Mouse (Mus musculus): ENCODE measurements around the gene Rnpep. TPM values are rescaled to one million over a fixed set of nuclear protein-coding genes. Genes with fewer than 3 reads are reported as not detected.

Rnpep gene
- total and polyA plus RNA-seq, 3 experiments, result 0.03 to 1.4 TPM; not detected in 1

GRCm38 (mm10) chr1:135282536-135283286 is 1.2 kb downstream of the Rnpep start:
- no peaks in the 10 kb centered on the region for H3K36me3 ChIP-seq (replicated peaks)
- H3K9me3 ChIP-seq (replicated peaks), result peaks cover 3% of the 10 kb centered on the region; the same call in 1 of the 2 replicates
- ATAC-seq (ENCODE audit: extremely low read depth, insufficient number of reproducible peaks, low FRiP score, poor library complexity, severe bottlenecking) (no peak), DNase-seq (ENCODE audit: low spot score) (no peak)
- H3K4me1 ChIP-seq (ENCODE audit: insufficient read depth, low read depth, low read length), result peaks cover 8% of the 10 kb centered on the region; the same call in 1 of the 2 replicates
- H3K4me3 ChIP-seq (ENCODE audit: low read depth, low read length), result no peak overlapping the region
- no peak for TF ChIP-seq TAL1 (conservative IDR thresholded peaks at IDR 0.05; ENCODE audit: low read depth, low read length)
- no peak for TF ChIP-seq POLR2AphosphoS5 (IDR thresholded peaks at IDR 0.05; ENCODE audit: insufficient replicate concordance, low read depth, low read length)
- no peak for TF ChIP-seq GATA1 (IDR thresholded peaks at IDR 0.05; ENCODE audit: borderline replicate concordance, low read length)
- no peak for TF ChIP-seq CTCF (IDR thresholded peaks at IDR 0.05; ENCODE audit: low read depth, low read length)
- TF ChIP-seq GATA2 (IDR thresholded peaks at IDR 0.05; ENCODE audit: borderline replicate concordance, low read depth, low read length), result no peak
- H3K27me3 ChIP-seq (ENCODE audit: insufficient read depth, low read length), result peaks cover 28% of the 10 kb centered on the region

DNA sequence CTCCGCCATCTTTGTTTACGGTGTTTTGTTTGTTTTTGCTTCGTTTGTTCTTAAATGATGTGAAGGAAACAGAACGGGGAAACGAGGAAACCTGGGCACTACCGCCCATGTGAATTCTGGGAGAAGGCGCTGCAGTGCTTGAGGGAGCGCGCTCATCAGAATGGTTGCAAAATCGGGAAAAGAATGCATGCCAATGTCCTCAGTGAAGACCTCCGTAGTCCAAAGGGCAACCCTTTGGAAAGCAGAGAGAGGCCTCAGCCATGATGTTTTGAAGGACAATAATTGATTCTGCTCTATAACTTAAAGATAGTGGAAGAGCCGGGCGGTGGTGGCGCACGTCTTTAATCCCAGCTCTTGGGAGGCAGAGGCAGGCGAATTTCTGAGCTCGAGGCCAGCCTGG is 2.0 kb downstream of the Rnpep start:
- no peak for ATAC-seq (ENCODE audit: extremely low read depth, insufficient number of reproducible peaks, low FRiP score, poor library complexity, severe bottlenecking)

GRCm38 (mm10) chr1:135280646-135281045 is 3.2 kb downstream of the Rnpep start:
- Histone ChIP-seq H3K9me3 (replicated peaks) (peaks cover 3% of the 10 kb centered on the region; the same call in 1 of the 2 replicates), H3K27me3 (ENCODE audit: insufficient read depth, low read length) (peaks cover 23% of the 10 kb centered on the region), H3K4me1 (ENCODE audit: insufficient read depth, low read depth, low read length) (peaks cover 8% of the 10 kb centered on the region; the same call in 1 of the 2 replicates), H3K36me3 (replicated peaks) (no peaks in the 10 kb centered on the region), H3K4me3 (ENCODE audit: low read depth, low read length) (no peak overlapping the region)
- no peak for ATAC-seq (ENCODE audit: extremely low read depth, insufficient number of reproducible peaks, low FRiP score, poor library complexity, severe bottlenecking)
- no peak for TF ChIP-seq TAL1 (conservative IDR thresholded peaks at IDR 0.05; ENCODE audit: low read depth, low read length)
- no peak for TF ChIP-seq GATA1 (IDR thresholded peaks at IDR 0.05; ENCODE audit: borderline replicate concordance, low read length)
- no peak for DNase-seq (ENCODE audit: low spot score)

More for the DNA sequence above, 2.0 kb downstream of the Rnpep start:
- Histone ChIP-seq H3K36me3 (replicated peaks) (no peaks in the 10 kb centered on the region), H3K4me3 (ENCODE audit: low read depth, low read length) (no peak overlapping the region), H3K9me3 (replicated peaks) (peaks cover 3% of the 10 kb centered on the region; the same call in 1 of the 2 replicates), H3K27me3 (ENCODE audit: insufficient read depth, low read length) (peaks cover 28% of the 10 kb centered on the region), H3K4me1 (ENCODE audit: insufficient read depth, low read depth, low read length) (peaks cover 8% of the 10 kb centered on the region; the same call in 1 of the 2 replicates)
- no peak for DNase-seq (ENCODE audit: low spot score)
- no peak for TF ChIP-seq POLR2AphosphoS5 (IDR thresholded peaks at IDR 0.05; ENCODE audit: insufficient replicate concordance, low read depth, low read length)
- no peak for TF ChIP-seq CTCF (IDR thresholded peaks at IDR 0.05; ENCODE audit: low read depth, low read length)
- no peak for TF ChIP-seq GATA1 (IDR thresholded peaks at IDR 0.05; ENCODE audit: borderline replicate concordance, low read length)
- TF ChIP-seq GATA2 (IDR thresholded peaks at IDR 0.05; ENCODE audit: borderline replicate concordance, low read depth, low read length), result no peak
- TF ChIP-seq TAL1 (conservative IDR thresholded peaks at IDR 0.05; ENCODE audit: low read depth, low read length), result no peak

GRCm38 (mm10) chr1:135271371-135271770 is 12.5 kb downstream of the Rnpep start:
- ATAC-seq (ENCODE audit: extremely low read depth, insufficient number of reproducible peaks, low FRiP score, poor library complexity, severe bottlenecking), result no peak
- Histone ChIP-seq H3K27me3 (ENCODE audit: insufficient read depth, low read length) (peaks cover 21% of the 10 kb centered on the region), H3K4me1 (ENCODE audit: insufficient read depth, low read depth, low read length) (no peaks in the 10 kb centered on the region), H3K4me3 (ENCODE audit: low read depth, low read length) (no peak overlapping the region), H3K36me3 (replicated peaks) (no peaks in the 10 kb centered on the region), H3K9me3 (replicated peaks) (no peaks in the 10 kb centered on the region)
- no peak for DNase-seq (ENCODE audit: low spot score)
- TF ChIP-seq POLR2AphosphoS5 (IDR thresholded peaks at IDR 0.05; ENCODE audit: insufficient replicate concordance, low read depth, low read length), result no peak
- no peak for TF ChIP-seq GATA1 (IDR thresholded peaks at IDR 0.05; ENCODE audit: borderline replicate concordance, low read length)
- no peak for TF ChIP-seq TAL1 (conservative IDR thresholded peaks at IDR 0.05; ENCODE audit: low read depth, low read length)
- TF ChIP-seq CTCF (IDR thresholded peaks at IDR 0.05; ENCODE audit: low read depth, low read length), result no peak
- TF ChIP-seq GATA2 (IDR thresholded peaks at IDR 0.05; ENCODE audit: borderline replicate concordance, low read depth, low read length), result no peak

DNA sequence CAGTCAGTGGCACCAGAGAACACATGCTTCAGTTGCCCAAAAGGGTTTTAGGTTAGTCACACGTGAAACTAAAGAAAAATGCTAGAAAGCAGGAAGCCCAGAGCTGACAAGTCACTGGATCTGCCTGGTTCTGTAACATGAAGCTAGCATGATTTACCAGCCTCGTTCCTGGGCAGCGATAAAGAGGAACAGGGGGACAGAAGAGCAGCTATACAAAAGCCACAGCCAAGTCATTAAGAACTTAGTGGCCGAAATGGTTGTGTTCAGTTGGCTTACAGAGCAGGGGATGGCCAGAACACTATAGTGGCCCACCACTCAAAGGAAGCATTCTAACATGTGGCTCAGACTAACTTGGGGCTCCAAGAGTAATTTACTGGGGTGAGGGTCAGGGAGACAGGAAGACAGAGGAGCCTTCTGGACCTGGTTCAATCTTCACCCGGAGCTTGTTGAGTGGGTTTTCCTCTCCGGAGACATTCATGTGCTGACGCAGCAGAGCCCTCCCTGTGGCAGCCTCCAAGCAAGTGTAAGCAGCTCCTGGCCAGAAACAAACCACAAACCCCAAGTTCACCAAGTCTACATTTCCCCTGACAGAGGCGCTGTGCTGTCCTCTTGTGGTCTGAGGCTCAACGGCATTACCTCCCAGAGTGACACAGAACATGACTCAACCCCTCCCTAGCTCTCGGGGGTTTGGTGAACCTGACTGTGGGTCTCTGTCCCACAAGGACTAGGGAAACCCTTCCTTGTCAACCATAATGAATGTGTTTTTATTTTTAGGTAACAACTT is 16.0 kb downstream of the Rnpep start:
- no peaks in the 10 kb centered on the region for H3K36me3 ChIP-seq (replicated peaks)
- ATAC-seq (ENCODE audit: extremely low read depth, insufficient number of reproducible peaks, low FRiP score, poor library complexity, severe bottlenecking) (no peak), DNase-seq (ENCODE audit: low spot score) (no peak)

DNA sequence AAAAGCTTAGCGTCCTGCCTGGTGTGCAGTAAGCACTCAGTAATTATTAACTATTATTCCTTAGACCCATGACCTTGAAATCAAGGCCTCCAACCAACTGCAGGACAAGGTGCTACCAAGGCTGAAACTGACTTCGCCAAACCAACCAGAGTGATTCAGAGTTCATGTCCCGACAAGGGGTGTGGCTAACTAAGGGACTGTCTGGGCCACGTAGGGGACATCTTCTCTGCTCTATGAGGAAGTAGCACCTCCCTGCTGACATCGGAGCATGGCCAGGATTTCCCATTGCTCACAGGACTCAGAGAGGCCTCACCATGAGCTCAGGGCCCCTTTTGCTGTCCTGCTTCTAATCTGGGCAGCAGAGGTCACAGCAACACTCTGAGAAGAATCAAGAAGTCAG is 18.1 kb downstream of the Rnpep start:
- Histone ChIP-seq H3K36me3 (replicated peaks) (no peaks in the 10 kb centered on the region), H3K27me3 (ENCODE audit: insufficient read depth, low read length) (peaks cover 34% of the 10 kb centered on the region), H3K4me3 (ENCODE audit: low read depth, low read length) (no peak overlapping the region), H3K4me1 (ENCODE audit: insufficient read depth, low read depth, low read length) (peaks cover 3% of the 10 kb centered on the region), H3K9me3 (replicated peaks) (no peaks in the 10 kb centered on the region)
- no peak for ATAC-seq (ENCODE audit: extremely low read depth, insufficient number of reproducible peaks, low FRiP score, poor library complexity, severe bottlenecking)
- TF ChIP-seq TAL1 (conservative IDR thresholded peaks at IDR 0.05; ENCODE audit: low read depth, low read length) (no peak), POLR2AphosphoS5 (IDR thresholded peaks at IDR 0.05; ENCODE audit: insufficient replicate concordance, low read depth, low read length) (no peak)
- no peak for DNase-seq (ENCODE audit: low spot score)

More for the DNA sequence above, 16.0 kb downstream of the Rnpep start:
- TF ChIP-seq CTCF (IDR thresholded peaks at IDR 0.05; ENCODE audit: low read depth, low read length), result no peak
- no peak for TF ChIP-seq GATA1 (IDR thresholded peaks at IDR 0.05; ENCODE audit: borderline replicate concordance, low read length)
- TF ChIP-seq TAL1 (conservative IDR thresholded peaks at IDR 0.05; ENCODE audit: low read depth, low read length), result no peak
- no peak for TF ChIP-seq POLR2AphosphoS5 (IDR thresholded peaks at IDR 0.05; ENCODE audit: insufficient replicate concordance, low read depth, low read length)
- no peak for TF ChIP-seq GATA2 (IDR thresholded peaks at IDR 0.05; ENCODE audit: borderline replicate concordance, low read depth, low read length)
- Histone ChIP-seq H3K9me3 (replicated peaks) (no peaks in the 10 kb centered on the region), H3K27me3 (ENCODE audit: insufficient read depth, low read length) (peaks cover 30% of the 10 kb centered on the region), H3K4me3 (ENCODE audit: low read depth, low read length) (no peak overlapping the region), H3K4me1 (ENCODE audit: insufficient read depth, low read depth, low read length) (peaks cover 3% of the 10 kb centered on the region)

Data from G1E (cell line).